Mouse (Mus musculus): ENCODE data around the gene Eml1. TPM values are rescaled to one million over a fixed set of nuclear protein-coding genes. Genes with fewer than 3 reads are reported as not detected.

Eml1 gene
- 182 and 223 TPM in 2 replicates for polyA plus RNA-seq (2012; rRNA removed)

DNA sequence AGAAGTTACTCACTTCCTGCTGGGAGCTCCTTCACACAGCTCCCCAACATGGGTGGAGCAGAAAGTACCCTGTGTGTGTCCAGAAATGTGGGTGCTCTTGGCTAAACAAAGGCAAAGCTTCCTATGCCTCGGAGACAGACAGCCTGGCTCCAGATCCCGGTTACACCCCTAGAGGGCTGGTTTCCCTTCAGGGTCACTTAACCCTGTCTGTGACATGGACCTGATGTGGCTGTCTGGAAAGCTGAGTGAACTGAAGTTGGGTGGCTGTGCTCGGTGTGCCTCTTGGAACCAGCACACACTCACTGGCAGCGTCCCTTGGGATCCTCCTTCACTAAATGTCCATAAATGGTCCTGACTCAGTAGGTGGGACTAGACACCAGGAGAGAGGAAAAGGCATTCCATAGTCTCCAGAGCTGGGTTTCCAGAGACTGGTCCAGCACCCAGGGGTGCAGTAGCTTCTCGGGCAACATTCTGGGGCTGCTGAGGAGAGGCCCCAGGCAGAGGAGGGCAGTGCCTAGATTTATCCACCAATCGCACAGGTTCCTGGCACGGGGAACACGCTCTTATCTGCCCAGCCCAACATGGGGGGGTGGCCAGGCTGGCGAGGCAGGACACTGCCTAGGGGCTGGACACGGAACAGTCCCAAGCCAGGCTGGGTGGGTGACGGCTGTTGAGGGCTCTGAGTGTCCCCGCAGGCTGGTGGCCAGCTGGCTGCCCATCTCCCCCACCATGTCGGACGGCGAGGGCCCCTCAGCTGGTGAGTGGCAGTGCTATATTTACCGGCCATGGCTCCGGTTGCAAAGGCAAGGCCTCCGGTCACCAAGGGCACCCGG lies at the start of gene Eml1:
Gene Eml1 (plus strand): TSS at position 362 of the 833 bp plus-strand sequence.
- no peak for DNase-seq (ENCODE audit: low spot score)

DNA sequence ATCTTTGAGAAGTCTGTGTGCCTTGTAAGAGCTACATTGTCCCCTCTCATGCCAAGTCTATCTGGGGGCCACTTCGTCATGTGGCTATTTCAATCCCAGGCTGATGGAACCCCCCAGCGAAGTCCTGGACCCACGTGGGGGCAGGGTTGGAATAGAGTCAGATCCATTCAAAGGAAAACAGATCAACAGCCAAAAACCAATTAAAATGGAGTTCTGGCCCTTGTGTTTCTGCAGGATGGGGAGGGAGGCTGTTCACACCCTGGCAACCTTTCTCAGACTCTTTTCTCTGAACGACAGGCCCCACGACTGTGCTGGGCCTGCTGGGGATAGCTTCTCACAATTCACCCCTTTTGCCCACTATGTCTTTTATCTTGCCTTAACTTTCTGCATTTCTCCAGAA lies 44.4 kb upstream of the Eml1 start:
- no peak for DNase-seq (ENCODE audit: low spot score)

DNA sequence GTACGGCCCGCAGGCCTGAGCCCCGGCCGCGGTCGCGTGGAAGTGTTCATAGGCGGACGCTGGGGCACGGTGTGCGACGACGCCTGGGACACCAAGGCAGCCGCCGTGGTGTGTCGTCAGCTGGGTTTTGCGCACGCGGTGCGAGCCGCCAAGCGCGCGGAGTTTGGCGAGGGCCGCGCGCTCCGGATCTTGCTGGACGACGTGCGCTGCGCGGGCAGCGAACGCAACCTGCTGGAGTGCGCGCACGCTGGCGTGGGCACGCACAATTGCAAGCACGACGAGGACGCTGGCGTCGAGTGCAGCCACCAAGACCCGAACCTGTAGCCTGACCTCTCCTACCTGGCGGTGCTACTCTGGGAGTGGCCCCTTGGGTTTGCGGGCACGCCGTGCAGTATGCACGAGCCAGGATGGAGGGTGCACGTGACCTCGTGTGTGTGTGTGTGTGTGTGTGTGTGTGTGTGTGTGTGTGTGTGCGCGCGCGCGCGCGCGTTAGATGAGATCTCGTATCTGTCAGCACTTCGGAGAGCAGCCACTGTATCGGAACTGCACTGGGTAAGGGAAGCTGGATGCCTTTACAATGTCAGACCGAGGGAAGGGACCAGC lies 42.8 kb upstream of the Eml1 start:
- DNase-seq (ENCODE audit: low spot score) = no peak

DNA sequence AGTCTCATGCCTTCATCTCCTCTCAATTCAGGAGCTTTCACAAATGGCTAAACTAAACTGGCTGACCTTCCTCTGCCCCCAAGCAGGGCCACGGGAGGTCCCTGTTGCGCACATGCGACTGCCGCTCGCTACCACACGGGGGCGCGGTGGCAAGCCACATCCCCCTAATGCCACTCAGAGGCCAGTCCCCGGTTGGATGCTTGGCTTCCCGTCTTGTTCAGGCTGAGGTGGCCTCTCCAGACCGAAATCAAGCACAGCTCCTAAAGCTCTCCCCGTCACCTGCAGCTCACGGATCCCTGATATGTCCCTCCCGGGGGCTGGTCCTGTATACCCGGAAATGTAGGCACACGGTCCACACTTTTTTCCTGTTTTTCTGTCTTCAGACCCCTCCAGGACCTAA lies 37.7 kb upstream of the Eml1 start:
- peak; percentile 74 for DNase-seq (ENCODE audit: low spot score)

DNA sequence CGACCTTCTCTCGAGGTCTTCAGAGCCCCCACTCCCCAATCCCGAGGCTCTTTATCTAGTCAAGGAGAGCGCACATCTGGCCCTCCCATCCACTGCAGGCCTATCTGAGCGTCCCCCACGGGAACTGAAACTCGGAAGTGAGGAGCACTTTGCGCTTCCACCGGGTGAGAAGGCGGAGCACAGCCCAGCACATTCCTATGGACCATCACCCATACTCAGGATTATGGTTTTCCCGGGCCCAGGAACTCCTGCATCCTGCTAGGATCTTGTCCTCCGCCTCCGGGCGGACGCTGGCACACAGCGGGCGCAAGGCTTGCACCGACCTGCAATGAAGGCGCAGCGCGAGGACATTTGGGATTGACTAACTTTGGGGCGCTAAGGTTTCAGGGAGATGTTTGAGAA lies 37.3 kb upstream of the Eml1 start:
- no peak for DNase-seq (ENCODE audit: low spot score)

DNA sequence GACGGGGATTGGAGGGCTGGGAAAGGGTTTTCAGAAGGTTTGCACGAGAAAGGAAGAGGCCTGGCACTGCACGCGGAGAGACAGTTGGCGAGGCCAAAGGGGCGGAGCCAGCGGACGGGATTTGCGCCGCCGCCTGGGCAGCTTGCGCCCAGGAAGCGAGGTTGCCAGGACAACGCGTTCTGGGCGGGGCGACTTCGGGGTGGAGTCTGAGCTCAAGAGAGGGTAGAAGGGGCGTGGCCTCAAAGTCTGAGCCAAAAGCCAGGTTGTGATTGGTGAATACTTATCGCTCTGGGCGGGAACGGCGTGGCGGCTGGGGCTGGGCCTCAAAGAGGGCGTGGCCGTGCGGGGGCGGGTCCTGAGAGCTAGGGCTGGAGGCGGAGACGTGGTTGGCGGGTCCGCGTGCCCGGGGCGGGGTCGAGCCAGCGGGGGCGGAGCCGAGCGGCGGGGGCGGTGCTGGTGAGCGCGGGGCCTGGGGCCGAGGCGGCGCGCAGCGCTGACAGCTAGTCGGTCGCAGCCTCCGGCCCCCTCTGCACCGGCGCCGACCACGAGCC lies 36.8 kb upstream of the Eml1 start, which contains the start of gene Cyp46a1:
Gene Cyp46a1 (plus strand): TSS at position 487 of the 551 bp plus-strand sequence.
- peak; percentile 97 for DNase-seq (ENCODE audit: low spot score)

DNA sequence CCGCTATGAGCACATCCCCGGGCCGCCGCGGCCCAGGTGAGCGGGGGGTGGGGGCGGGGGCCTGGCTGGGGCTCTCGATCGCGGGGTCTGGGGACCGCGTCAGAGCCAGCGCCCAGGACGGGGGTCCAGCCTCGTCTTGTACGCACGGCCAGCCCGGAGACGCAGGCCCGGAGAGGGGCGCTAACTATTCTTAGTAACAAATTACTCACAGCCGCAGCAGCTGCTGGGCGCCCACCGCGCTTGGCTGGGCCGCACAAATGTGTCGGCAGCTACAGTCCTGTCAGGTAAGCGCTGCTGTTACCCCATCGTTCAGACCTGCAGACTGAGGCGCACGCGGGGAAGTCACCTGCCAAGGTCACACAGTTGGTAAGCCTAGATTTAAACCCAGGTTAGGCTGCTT lies 36.2 kb upstream of the Eml1 start:
- no peak for DNase-seq (ENCODE audit: low spot score)

DNA sequence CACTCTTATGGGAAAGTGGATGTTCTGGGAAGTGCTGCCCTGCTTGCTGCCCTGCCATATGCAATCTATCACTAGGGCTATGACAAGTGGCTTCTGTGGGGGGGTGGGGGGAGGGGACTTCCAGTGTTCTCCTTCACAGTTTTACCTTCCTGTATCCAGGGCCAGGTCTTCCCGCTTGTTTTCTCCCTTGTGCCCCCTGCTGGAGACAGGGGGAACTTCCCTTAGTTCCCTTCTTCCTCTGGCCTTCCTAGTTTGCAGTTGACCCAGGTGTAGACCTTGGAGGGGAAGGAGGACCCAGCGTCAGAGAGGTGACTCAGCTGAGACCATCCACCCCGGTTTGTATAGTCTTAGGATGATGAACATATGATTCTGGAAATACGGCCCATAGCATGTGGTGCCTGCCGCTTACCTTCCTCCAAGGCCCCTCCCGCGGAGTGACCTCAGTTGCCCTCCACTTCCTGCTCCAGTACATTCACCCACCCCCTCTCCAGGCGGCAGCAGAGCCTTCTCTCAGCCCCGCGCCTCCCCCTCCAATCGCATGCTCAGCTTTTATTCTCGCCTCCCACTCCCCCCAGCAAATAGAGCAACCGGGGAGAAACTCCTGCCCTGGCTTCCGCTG lies 32.1 kb upstream of the Eml1 start:
- DNase-seq (ENCODE audit: low spot score) = no peak

DNA sequence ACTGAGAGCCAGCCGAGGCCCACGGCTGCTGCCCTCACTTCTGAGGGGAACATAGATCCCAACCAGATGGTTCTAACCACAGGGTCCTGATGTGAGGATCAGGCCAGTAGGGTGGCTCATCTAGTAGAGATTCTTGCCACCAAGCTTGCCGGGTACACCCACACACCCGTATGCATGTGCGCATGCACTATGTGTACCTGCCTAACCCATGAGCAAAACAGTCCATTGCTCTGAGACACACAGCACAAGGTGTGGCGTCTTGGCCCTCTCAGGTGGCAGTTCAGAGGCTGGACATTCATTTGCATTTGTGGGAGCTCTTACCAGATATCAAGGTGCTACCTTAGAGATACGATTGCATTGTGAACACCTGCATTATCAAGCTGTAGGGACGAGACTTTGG lies 22.6 kb upstream of the Eml1 start:
- DNase-seq (ENCODE audit: low spot score) = no peak

DNA sequence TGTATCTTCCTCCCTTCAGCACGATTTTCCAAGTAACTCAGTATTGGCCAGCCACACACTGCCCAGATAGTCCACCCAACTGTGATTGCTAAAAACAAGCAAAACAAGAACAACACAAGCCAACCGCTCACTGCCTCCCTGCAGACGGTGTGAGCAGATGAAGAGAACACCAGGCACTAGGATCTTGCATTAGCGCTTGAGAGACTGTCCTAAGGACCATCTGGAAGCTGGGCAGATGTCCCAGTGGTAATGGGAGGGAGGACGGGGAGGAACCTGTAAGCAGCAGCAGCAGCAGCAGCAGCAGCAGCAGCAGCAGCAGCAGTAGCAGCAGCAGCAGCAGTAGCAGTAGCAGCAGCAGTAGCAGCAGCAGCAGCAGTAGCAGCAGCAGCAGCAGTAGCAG lies 21.7 kb upstream of the Eml1 start:
- DNase-seq (ENCODE audit: low spot score) = no peak

DNA sequence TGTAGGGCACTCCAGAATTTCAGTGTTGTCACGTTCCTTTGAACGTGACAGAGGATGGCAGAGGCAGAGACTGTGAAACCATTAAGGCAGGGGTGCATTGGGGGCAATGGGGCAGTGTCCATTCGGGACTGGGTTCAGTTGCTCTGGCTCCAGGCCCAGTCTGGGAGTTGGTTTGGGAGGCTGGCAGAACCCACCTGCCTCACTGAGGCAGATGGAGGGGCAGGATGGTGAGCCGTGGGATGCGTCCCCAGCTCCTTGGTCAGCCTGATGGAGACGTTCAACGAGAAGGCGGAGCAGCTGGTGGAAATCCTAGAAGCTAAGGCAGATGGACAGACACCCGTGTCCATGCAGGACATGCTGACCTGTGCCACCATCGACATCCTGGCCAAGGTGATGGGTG lies 19.8 kb upstream of the Eml1 start:
- no peak for DNase-seq (ENCODE audit: low spot score)

DNA sequence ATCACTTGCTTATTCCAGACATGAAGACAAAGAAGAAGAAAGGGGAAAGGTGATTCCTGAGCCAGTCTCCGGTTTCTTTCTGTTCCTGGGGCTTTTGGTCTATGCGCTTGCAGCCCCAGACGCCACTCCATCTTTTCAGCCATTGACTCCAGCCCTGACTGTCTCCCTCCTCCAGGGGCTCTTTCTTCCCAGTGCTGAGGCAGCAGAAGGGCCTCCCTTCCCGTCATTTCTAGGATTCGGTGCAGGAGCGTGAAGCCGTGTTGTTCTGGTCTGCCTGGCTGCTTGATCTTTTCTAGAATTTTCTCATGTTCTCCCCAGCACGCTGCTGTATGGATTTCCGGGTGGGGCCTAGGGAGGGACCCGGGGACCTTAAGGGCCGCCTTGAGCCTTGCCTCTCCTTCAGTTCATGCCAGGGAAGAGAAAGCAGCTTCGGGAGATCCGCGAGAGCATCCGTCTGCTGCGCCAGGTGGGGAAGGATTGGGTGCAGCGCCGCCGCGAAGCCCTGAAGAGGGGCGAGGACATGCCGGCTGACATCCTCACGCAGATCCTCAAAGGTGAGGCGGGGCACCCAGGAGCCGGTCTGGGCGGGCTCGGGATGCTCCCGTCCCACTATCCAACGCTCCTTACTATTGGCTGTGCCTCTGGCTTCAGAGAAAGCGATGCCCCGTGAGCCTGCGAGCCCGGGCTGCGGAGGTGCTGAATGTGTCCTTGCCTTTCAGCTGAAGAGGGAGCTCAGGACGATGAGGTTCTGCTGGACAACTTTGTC lies 18.2 kb upstream of the Eml1 start:
- DNase-seq (ENCODE audit: low spot score) = no peak

DNA sequence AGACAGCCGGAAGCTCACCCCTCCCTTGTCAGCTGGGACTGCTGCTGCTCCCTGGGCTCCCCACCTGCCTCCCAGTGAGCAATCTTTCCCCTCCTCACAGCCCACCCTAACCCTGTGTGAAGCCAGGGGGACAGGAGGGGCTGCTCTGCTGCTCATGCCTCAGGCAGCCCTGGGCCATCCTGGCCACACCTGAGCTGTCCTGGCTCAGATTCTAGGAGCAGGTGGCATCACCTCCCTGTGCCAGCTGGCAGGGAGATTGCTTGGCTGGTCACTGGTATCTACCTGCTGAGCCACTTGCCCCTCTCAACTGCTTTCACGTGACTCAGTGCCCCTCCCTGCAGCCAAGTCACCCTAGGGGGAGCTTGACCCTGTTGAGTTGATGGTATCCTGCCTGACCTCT lies 16.5 kb upstream of the Eml1 start:
- no peak for DNase-seq (ENCODE audit: low spot score)

DNA sequence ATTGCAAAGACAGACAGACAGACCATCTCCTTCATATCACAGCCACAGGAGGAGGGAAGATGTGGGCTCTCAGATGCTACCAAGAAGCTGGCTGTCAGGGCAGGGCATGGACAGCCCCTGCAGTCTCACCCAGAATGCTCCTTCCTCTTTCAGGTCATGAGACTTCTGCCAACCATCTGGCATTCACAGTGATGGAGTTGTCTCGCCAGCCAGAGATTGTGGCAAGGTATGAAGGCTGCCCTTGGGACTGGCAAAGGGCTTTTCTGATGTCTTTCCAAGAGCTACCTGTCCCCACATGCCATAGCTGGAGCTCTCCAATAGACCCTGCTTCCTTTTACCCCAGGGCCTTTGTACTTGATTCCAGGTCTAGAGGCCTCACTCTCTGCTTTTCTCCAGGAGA lies 15.5 kb upstream of the Eml1 start:
- no peak for DNase-seq (ENCODE audit: low spot score)

DNA sequence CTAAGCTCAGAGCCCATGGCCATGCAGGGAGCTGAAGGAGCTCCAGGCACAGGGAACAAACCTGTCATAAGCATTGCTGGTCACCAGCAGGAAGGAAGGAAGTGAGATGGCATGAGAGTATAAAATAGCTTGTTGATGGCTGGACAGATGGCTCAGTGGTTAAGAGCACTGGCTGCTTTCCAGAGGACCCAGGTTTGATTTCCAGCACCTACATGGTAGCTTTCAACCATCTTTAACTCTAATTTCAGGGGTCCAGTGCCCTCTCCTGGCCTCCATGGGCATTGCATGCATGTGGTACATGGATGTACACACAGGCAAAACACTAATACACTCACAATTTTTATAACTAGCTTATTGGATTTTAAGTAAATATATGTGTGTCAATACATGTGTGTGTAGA lies 14.8 kb upstream of the Eml1 start:
- DNase-seq (ENCODE audit: low spot score) = no peak

DNA sequence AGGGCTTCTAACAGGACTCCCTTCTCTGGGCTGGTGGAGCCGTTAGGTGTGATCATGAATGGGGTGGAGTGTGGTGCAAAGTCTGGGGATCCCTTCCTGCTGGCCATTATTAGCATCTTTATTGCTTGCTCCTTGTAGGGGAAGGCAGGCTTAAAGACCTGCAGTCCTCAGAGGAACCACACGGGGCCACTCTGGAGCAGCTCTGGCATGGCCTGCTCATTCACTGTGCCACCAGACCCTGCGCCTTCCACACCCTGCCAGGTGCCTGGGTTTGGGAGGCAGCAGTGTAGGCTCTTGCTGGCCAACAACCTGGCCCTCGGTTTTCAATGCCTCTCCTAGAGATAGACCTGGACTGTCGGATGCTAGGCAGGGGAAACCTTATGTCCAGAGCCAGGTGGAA lies 7.0 kb upstream of the Eml1 start:
- peak; percentile 67 for DNase-seq (ENCODE audit: low spot score)

DNA sequence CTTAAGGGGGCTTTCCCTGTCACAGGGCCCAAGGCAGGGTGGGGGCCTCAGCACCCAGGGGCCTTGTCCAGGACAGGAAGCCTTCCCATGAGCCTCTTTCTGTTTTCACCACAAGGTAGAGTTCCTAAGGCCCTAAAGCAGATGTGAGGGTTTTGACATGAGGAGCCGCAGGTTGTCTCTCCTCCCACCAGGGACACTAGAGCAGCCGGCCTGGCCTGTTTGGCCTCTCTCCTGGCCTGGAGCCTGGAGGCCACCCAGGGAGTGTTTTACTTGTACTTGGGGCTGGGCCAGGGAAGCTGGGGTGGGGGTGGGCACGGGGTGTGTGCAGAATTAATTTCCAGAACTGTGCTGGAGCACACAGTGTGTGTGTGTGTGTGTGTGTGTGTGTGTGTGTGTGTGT lies 5.4 kb upstream of the Eml1 start:
- DNase-seq (ENCODE audit: low spot score) = peak; percentile 40

DNA sequence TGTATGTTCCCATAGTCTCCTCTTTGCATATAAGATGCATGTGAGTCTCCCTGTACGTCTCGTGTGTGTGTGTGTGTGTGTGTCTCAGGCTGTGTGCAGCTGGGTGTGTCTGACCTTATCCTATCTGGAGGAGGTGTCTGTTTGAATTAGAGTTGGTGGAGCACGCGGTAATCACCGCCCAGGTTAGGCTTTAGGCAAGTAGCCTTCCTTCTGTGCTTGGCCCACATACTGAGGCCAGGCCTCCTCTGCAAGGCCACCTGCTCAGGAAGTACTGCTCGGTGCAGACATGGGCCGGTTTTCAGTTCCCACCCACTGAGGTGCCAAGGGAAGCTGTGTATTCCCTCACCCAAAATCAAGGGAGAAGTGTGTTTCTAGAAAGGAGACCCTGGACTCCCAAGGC lies 4.9 kb upstream of the Eml1 start:
- DNase-seq (ENCODE audit: low spot score) = no peak

DNA sequence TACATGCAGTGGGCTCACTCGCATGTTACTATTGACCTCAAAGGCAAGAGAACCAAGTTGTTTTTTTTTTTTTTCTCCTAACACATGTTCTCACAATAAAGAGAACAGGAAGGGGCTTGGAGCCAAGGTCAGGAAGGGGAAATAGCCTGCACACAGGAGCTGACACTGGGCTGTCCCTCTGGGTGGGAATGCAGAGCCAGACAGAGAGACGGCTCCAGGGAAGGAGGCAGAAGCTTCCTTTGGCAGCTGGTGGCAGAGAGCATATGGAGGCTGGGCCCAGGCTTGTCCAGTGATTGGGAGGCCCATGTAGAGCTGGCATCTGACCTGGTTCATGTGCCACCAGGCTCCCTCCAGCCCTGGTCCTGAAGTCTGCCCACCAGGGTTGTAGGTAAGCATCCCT lies 2.8 kb upstream of the Eml1 start:
- no peak for DNase-seq (ENCODE audit: low spot score)

DNA sequence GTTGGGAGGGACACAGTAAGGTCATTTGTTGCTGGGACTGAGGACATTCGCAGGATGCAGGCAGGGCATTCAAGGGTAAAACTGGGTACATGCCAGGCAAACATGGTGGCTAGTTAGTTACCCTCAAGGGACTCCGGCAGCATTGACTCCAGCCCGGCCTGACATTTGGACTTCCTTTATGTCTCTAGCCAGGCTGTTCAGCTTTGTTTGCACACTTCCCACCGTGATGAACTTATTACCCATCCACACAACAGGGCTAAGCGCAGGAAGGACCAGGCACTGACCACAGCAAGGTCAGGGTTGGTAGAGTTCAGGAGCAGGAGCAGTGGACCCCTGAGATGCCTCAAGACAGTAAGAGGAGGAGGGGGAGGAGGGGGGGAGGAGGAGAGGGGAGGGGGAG lies 1.8 kb upstream of the Eml1 start:
- no peak for DNase-seq (ENCODE audit: low spot score)

DNA sequence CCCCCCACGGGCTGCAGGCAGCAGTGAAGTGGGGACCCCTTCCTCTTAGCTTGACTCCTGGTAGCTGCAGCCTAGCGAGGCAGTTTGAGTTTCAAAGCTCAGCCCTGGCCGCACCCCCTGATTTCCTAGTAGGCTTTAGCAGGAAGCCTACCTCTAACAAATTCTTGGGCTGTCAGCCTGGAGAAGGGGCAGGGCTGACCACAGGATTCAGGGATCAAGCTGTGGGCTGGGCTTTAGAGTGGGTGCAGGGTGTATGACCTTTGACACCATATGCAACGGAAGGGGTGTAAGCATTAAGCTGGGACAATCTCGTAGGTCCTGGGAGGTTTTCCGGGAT lies 640 bp downstream of the Eml1 start:
- no peak for DNase-seq (ENCODE audit: low spot score)

DNA sequence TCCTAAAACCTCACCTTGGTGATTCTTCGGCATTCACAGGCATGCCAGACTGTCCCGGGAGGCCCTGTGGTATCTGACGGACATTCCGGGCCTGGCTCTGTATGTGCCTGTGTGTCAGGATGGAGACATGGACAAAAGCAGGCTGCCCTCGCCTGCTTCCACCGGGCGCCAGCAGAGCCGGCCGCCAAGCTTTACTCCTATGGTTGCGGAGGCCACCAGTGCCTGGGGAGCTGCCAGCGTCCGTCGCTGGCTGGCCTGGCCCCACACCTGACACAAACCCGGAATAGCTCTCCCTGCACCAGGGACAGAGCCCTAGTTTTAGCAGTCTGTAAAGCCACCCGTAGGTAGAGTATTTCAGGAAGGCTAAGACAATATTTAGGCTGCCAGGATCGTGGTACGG lies 1.5 kb downstream of the Eml1 start:
- no peak for DNase-seq (ENCODE audit: low spot score)

Data from urinary bladder, adult 2 months (tissue).